Mouse (Mus musculus) stomach, postnatal 0 days (tissue): ENCODE data around the gene Fchsd2. TPM values are rescaled to one million over a fixed set of nuclear protein-coding genes. Genes with fewer than 3 reads are reported as not detected.

Experiments
- ATAC-seq: fragments of 200-750 bp; cut with Nextera tagmentation; 2 replicates; pipeline ENCODE4 v1.8.0; 2017; ENCODE audit not compliant: low FRiP score, low TSS enrichment
- DNase-seq: peaks from one replicate; pipeline ENCODE4 v3.0.0-alpha.2; 2016; ENCODE audit warnings: low spot score
- H3K27ac ChIP-seq: fragments of 300-500 bp; sonication (generic); replicated peaks from 2 replicates; pipeline ENCODE4 v1.5.1; 2014; ENCODE audit warnings: mild to moderate bottlenecking, control low read depth
- H3K27me3 ChIP-seq: fragments of 300-500 bp; sonication (generic); 2 replicates; pipeline ENCODE4 v1.6.1; 2014; ENCODE audit warnings: low read length; ENCODE audit not compliant: control insufficient read depth, insufficient read depth
- H3K36me3 ChIP-seq: fragments of 300-500 bp; sonication (generic); 2 replicates; pipeline ENCODE4 v1.6.1; 2014; ENCODE audit warnings: low read length, mixed read lengths; ENCODE audit not compliant: control insufficient read depth, insufficient read depth
- H3K4me1 ChIP-seq: fragments of 300-500 bp; sonication (generic); replicated peaks from 2 replicates; pipeline ENCODE4 v1.6.1; 2014; ENCODE audit warnings: antibody characterized with exemption; ENCODE audit not compliant: control insufficient read depth, insufficient read depth
- H3K4me2 ChIP-seq: fragments of 300-500 bp; sonication (generic); replicated peaks from 2 replicates; pipeline ENCODE4 v1.6.1; 2014; ENCODE audit warnings: low read depth, mild to moderate bottlenecking, control low read depth, moderate library complexity
- H3K4me3 ChIP-seq: fragments of 300-500 bp; sonication (generic); 2 replicates; pipeline ENCODE4 v1.5.1; 2014; ENCODE audit warnings: low read depth, low read length, control low read depth
- H3K9ac ChIP-seq: fragments of 300-500 bp; sonication (generic); 2 replicates; pipeline ENCODE4 v1.6.1; 2014; ENCODE audit warnings: mild to moderate bottlenecking, low read length, control low read depth, mixed read lengths
- H3K9me3 ChIP-seq: fragments of 300-500 bp; sonication (generic); 2 replicates; pipeline ENCODE4 v1.6.1; 2016; ENCODE audit warnings: low read length; ENCODE audit not compliant: control insufficient read depth
- CTCF ChIP-seq: IDR thresholded peaks from 2 replicates; pipeline ENCODE4 v1.5.1; 2016; ENCODE audit warnings: antibody characterized with exemption, low read depth, mild to moderate bottlenecking, moderate library complexity
- EP300 ChIP-seq: optimal IDR thresholded peaks from 2 replicates; pipeline ENCODE3; 2016; ENCODE audit warnings: antibody characterized with exemption
- WGBS: fragments of 180-500 bp; shearing (Covaris S2); extraction: QIAGEN DNeasy Blood & Tissue Kit; methylation state at CpG from one replicate; pipeline ENCODE4 v1.1.7; 2014; 5-methylcytosine and 5-hydroxymethylcytosine counted together
- polyA plus RNA-seq: library from polyadenylated mRNA; unstranded; fragments of >200 nt; fragmentation: Nextera tagmentation; extraction: Ambion mirVana; gene quantifications from 2 replicates; pipeline ENCODE4 v1.2.1, GENCODE M21; 2015

Gene Fchsd2
- polyA plus RNA-seq, 1 experiment from 2014 or later, result 6.4 TPM

- H3K27ac ChIP-seq, result no peak overlapping the region
- H3K4me3 ChIP-seq, result no peak overlapping the region
- H3K9me3 ChIP-seq, result no peaks in the 10 kb centered on the region
- H3K36me3 ChIP-seq, result no peaks in the 10 kb centered on the region
- no peak for DNase-seq
- H3K4me2 ChIP-seq, result no peak overlapping the region
- no peak overlapping the region for H3K9ac ChIP-seq
- no peaks in the 10 kb centered on the region for H3K4me1 ChIP-seq
- H3K27me3 ChIP-seq, result no peaks in the 10 kb centered on the region
- no peak for ATAC-seq
- WGBS, result 51% methylated on average over 3 of the region's 3 CpGs
- no peak for TF ChIP-seq EP300
- no peak for TF ChIP-seq CTCF
Observed at GRCm38 (mm10) chr7:101313033-101313432, 220.4 kb downstream of the Fchsd2 start.

- H3K27ac ChIP-seq, result no peak overlapping the region
- WGBS, result 55% methylated on average over 5 of the region's 5 CpGs
- no peak overlapping the region for H3K4me3 ChIP-seq
- ATAC-seq, result no peak
- H3K9ac ChIP-seq, result no peak overlapping the region
- H3K36me3 ChIP-seq, result no peaks in the 10 kb centered on the region
- DNase-seq, result no peak
- no peaks in the 10 kb centered on the region for H3K9me3 ChIP-seq
- no peak for TF ChIP-seq EP300
- no peak for TF ChIP-seq CTCF
- H3K27me3 ChIP-seq, result no peaks in the 10 kb centered on the region
- H3K4me2 ChIP-seq, result no peak overlapping the region
- no peaks in the 10 kb centered on the region for H3K4me1 ChIP-seq
Observed at GRCm38 (mm10) chr7:101314396-101314795, 221.7 kb downstream of the Fchsd2 start.

- ATAC-seq, result no peak
- TF ChIP-seq CTCF, result no peak
- no peak for TF ChIP-seq EP300
- no peak for DNase-seq
- no peaks in the 10 kb centered on the region for H3K36me3 ChIP-seq
- no peak overlapping the region for H3K27ac ChIP-seq
- no peak overlapping the region for H3K4me3 ChIP-seq
- H3K4me1 ChIP-seq, result 0 out of 2 replicates have a peak, but pooled peaks cover 2% of the 10 kb centered on the region
- no peaks in the 10 kb centered on the region for H3K9me3 ChIP-seq
- H3K9ac ChIP-seq, result no peak overlapping the region
- no peak overlapping the region for H3K4me2 ChIP-seq
- H3K27me3 ChIP-seq, result no peaks in the 10 kb centered on the region
Observed at GRCm38 (mm10) chr7:101315699-101316098, 223.0 kb downstream of the Fchsd2 start.

- peak; percentile 83 for ATAC-seq
- 0 out of 2 replicates have a peak, but pooled peaks cover 2% of the 10 kb centered on the region for H3K4me1 ChIP-seq
- H3K4me3 ChIP-seq, result no peak overlapping the region
- 31% methylated on average over 6 of the region's 6 CpGs for WGBS
- no peaks in the 10 kb centered on the region for H3K36me3 ChIP-seq
- H3K27ac ChIP-seq, result peak overlapping the region; percentile 80
- H3K4me2 ChIP-seq, result no peak overlapping the region
- no peaks in the 10 kb centered on the region for H3K27me3 ChIP-seq
- DNase-seq, result peak; percentile 84
- H3K9ac ChIP-seq, result no peak overlapping the region
- H3K9me3 ChIP-seq, result no peaks in the 10 kb centered on the region
- TF ChIP-seq EP300 (no peak), CTCF (no peak)
Observed at GRCm38 (mm10) chr7:101316591-101317001, 223.9 kb downstream of the Fchsd2 start.

- H3K9me3 ChIP-seq, result no peaks in the 10 kb centered on the region
- no peak for ATAC-seq
- 0 out of 2 replicates have a peak, but pooled peaks cover 2% of the 10 kb centered on the region for H3K4me1 ChIP-seq
- no peak within 1 kb of the TSS for H3K4me3 ChIP-seq
- no peak within 1 kb of the TSS for H3K4me2 ChIP-seq
- no peak within 1 kb of the TSS for H3K9ac ChIP-seq
- H3K36me3 ChIP-seq, result no peaks in the 10 kb centered on the region
- DNase-seq, result no peak
- 53% methylated on average over 3 of the region's 3 CpGs for WGBS
- peak within 1 kb of the TSS; percentile 80 for H3K27ac ChIP-seq
- H3K27me3 ChIP-seq, result no peaks in the 10 kb centered on the region
- TF ChIP-seq EP300, result no peak
- TF ChIP-seq CTCF, result no peak
Observed at GRCm38 (mm10) chr7:101317014-101317413, 224.4 kb downstream of the Fchsd2 start, which contains the start of gene Stard10. Stard10 (plus strand) TSS chr7:101317086.

- Histone ChIP-seq H3K9me3 (no peaks in the 10 kb centered on the region), H3K4me3 (no peak overlapping the region), H3K27me3 (no peaks in the 10 kb centered on the region), H3K36me3 (no peaks in the 10 kb centered on the region), H3K9ac (no peak overlapping the region), H3K4me2 (no peak overlapping the region), H3K27ac (no peak overlapping the region; the same call in 1 of the 2 replicates), H3K4me1 (0 out of 2 replicates have a peak, but pooled peaks cover 2% of the 10 kb centered on the region)
- no peak for DNase-seq
- ATAC-seq, result no peak
- TF ChIP-seq CTCF, result no peak
- TF ChIP-seq EP300, result no peak
- WGBS, result 57% methylated on average over 4 of the region's 4 CpGs
Observed at GRCm38 (mm10) chr7:101318848-101319247, 226.2 kb downstream of the Fchsd2 start.
